Mouse (Mus musculus): Measurements from ENCODE around the gene B3gnt9.

B3gnt9 gene

DNA sequence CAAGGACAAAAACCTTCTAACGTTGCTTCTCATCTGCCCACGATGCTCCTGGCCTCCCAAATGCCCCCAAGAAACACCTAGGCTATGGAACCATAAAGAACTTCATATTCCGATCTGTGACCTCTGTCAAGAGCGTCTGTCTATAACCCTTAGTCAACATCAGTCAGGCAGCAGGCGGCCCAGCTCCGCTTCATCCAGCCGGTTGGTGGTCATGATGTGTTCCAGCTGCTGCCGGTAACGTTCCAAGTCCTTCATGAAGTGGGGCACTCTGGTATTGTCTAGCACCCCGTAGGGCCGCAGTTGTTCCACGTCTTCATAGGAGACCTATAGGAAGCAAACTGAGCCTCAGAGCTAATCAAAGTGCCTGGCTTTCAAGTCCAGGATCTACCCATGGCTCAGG lies 26.9 kb upstream of the B3gnt9 start:
- no peak for DNase-seq

DNA sequence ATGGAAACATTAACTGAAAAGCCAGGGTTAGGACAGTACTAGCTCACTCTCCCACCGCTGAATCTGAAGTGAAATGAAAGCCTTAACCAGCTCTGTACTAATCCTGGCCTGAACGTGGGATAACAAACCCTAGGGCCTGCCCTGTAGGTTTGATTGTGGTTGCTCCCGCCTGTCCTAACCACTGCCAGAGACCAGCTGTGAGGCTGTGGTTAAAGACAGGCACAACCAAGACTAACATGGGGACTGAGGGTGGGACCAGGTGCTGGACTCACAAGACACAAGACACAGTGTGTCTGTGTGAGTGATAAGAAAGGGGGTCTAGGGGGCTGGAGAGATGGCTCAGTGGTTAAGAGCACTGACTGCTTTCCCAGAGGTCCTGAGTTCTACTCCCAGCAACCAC lies 25.6 kb upstream of the B3gnt9 start:
- DNase-seq, result no peak

DNA sequence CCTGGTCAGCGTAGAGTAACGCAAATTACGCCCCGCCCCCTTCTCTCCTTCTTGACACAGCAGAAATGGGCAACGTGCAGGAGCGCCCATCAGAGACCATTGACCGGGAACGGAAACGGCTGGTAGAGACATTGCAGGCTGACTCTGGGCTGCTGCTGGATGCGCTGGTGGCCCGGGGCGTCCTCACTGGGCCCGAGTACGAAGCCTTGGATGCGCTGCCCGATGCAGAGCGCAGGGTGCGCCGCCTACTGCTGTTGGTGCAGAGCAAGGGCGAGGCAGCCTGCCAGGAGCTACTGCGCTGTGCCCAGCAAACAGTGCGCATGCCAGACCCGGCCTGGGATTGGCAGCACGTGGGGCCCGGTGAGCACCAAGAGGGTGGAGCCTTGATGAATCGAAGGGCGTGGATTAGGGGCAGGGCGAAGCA lies 24.0 kb upstream of the B3gnt9 start:
- DNase-seq, result peak; percentile 62

DNA sequence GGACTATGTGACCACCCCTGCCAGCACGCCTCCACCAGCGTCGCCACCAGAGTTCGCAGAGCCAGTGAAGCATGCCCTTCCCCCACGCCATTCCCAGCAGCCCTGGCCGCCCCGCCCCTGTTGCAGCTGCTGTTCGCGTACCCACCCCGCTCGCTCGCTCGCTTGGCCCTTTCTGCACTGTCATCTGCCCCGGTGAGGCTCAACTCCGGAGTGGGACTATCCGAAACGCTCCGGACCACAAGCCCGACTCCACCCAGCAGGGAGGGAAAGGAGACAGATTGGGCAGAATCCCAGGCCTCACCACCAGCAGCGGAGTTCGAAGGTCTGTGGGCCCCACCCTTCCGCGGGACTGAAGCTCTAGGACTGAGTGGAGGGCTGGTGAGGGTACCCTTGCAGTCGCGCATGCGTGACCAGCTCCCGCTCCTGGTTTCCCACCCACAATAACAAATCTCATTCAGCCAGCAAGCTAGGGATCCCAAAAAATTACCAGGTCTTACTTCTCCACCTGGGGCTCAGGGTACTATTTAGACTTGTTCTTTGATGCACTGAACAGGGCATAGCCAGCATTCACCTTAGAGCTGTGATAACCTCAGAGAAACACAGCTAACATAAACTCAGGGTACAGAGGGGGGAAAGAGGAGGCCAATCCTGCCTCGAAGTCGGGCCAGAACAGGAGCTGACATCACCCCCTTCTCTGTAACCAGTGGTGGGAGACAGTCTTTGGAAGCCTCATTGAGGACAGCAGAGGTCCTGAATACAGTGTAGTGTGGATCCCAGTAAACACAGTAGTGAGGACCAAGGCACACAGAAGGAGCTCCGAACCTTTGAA lies 21.6 kb upstream of the B3gnt9 start:
- peak; percentile 69 for DNase-seq

DNA sequence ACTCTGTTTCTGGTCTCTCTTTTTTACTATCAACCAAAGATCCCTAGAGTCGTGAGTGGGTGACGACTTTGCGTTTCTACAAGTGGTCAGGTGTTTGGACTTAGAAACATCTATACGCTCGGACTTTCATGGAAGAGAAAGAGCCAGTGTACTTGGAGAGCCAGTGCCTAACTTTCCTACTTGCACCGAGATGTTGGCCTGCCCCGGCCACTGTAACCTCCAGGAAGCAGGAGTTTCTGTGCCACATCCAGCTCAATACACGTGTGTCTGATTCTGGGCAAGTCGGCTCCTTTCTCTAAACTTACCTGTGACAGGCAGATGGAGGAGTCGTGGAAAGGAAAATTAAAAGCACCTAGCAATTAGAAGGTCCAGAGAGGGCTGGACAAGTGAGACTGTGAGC lies 20.9 kb upstream of the B3gnt9 start, which contains the start of gene Nol3:
Gene Nol3 (plus strand): TSS at position 301 of the 400 bp plus-strand sequence.
- DNase-seq, result no peak

DNA sequence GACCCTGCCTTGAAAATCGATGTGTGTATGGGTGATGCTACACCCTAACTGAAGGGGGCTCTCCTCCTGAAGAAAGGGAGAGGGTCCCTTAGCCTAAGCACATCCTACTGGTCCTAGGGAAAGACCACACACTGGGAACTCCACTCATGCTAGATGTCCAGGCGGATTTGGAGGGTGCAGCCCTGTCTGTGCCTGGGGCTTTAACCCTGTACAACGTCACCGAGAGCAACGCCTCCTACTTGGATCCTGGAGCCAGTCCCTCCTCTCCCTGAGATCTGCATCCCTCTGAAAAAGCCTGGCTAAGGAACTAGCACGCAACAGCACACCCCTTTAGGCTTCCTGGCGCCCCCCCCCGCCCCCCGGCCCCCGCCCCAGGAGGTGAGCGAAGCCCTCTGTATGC lies 20.4 kb upstream of the B3gnt9 start:
- DNase-seq, result no peak

DNA sequence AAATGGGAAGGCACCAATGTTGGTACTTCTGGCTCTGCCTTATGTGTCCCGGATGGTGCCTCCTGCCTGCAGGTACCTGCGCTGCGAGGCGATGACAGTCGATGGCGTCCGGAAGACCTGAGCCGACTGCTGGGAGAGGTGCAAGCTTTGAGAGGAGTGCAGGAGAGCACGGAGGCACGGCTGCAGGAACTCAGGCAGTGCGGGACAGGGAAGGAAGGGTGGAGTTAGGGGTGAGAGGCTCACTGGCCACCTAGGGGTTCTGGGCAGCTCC lies 15.9 kb upstream of the B3gnt9 start:
- DNase-seq, result no peak

DNA sequence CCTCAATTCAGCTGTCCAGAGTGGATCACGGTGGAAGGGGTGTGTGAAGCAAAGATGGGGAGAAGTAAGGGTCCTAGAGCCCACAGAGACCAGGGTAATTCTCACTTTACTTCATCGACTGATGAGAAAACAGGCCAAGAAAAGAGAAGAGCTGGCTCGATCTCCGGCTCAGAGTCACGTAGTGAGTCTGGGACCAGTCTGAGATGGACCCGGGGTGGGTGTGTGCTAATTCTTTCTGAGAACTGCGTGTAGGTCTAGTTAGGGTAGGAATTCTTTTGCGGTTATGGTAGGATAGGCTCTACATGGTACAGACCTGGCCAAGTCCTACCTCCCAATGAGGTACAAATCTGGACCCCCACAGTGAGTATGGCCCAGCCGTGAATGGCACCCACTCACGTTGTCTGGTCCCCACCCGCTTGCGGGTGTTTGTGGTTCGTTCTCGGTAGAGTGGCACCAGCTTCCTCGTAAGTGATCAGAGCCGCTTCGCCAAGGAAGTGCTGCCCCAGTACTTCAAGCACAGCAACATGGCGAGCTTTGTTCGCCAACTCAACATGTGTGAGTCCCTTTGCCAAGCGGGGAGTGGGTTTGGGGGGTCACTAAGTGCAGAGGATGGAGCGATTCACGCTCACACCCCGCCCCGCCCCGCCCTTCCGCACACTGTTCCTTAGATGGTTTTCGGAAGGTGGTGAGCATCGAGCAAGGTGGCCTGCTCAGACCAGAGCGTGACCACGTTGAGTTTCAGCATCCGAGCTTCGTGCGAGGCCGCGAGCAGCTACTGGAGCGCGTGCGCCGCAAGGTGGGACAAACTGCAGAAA lies 15.4 kb upstream of the B3gnt9 start:
- DNase-seq, result no peak

DNA sequence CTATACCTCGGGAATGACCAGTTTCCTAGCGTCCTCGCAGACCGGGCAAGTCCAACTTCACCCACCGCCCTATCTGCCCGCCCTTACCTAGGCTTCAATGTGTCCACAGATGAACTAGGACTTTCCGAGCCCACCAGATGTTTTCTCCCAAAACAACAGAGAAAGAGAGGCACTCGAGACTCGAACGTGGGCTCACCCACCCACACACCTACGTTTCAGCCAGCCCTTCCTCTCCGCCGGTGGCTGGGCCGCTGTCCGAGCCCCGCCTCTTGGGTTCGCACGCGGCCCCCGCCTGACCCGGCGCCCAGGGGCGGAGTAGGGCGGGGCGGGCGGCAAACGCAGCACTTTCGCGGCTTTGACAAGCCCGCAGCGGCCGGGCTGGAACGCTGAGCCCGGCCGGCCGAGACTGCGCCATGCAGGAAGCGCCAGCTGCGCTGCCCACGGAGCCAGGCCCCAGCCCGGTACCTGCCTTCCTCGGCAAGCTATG lies 14.6 kb upstream of the B3gnt9 start, which contains the start of gene Hsf4:
Gene Hsf4 (plus strand): TSS at position 341 of the 487 bp plus-strand sequence.
- no peak for DNase-seq

DNA sequence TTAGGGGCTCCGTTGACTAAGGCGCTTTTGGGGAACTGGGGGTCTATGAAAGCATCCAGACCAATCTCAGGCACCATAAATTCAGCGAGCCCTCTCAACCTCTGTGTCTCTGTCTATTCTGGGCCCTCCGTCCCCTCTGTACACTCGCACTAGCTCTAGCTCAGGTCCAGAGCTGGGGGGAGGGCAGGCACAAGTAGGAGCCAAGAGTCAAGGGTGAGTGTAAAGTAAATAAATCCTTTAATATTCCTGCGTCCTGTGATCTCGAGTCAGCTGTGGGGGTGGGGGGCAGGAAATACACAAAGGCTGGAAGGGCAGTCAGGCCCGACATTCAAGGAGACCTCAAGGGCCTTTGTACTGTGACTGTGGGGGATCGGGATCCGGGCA lies 14.1 kb upstream of the B3gnt9 start:
- DNase-seq, result no peak

DNA sequence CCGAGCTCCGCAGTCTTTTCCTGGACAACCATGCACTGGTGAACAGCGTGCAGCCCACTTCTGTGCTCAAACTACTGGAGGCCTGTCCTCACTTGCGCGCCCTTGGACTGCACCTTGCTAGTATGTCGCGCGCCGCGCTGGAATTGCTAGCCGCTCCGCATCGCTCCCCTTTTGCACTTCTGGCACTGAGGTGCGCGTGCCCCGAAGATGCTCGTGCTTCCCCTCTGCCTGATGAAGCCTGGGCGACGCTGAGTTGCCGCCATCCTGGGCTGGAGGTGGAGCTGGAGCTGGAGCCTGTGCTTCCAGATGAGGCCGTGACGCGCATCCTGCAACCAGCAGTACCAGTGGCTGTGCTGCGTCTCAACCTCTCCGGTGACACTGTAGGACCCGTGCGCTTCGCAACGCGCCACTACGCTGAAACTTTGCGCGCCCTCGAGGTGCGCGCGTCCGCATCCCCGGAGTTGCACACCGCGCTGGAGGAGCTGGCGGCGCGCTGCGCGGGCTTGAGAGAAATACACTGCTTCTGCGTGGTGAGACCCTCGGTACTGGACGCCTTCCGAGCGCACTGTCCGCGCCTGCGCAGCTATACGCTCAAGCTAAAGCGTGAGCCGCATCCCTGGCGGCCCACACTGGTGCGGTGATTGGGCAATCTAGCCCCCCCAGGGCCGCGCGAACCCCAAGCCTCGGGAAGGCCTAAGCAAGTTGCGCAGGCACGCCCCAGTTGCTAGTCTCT lies 13.6 kb upstream of the B3gnt9 start:
- DNase-seq, result no peak

DNA sequence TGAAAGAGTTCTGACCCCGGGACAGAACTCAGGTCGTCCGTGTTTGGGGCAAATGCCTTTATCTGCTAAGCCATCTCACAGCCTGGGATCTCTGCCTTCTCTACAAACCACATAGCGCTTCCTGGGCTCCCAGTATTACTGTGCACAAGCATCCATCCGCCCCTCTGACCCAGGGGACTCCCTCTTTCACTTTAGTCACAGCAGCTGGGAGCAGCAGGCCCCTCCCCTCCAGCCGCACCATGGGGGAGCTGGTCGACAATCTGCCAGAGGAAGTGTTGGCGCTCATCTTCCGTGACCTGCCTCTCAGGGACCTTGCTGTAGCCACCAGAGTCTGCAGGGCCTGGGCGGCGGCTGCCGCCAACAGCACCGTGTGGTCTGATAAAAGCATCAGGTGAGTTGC lies 11.8 kb upstream of the B3gnt9 start:
- DNase-seq, result no peak

DNA sequence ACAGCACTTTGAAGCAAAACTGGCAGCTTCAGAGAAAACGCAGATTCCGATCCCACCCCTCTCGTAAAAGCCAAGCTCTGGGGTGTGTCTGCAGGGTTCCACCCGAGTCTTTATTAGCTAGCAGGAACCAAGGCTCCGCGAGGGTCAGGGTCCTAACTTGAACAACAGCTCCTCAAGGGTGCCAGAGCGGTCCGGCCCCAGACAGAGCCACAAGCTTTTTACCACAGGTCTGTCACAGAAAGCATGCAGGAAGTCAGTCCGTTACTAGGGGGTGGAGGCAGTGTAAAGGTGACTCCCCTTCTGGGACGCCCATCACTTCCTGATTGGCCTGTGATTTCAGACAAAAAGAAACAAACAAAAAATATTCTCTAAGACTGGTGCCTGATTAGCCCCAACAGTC lies 10.2 kb upstream of the B3gnt9 start:
- no peak for DNase-seq

DNA sequence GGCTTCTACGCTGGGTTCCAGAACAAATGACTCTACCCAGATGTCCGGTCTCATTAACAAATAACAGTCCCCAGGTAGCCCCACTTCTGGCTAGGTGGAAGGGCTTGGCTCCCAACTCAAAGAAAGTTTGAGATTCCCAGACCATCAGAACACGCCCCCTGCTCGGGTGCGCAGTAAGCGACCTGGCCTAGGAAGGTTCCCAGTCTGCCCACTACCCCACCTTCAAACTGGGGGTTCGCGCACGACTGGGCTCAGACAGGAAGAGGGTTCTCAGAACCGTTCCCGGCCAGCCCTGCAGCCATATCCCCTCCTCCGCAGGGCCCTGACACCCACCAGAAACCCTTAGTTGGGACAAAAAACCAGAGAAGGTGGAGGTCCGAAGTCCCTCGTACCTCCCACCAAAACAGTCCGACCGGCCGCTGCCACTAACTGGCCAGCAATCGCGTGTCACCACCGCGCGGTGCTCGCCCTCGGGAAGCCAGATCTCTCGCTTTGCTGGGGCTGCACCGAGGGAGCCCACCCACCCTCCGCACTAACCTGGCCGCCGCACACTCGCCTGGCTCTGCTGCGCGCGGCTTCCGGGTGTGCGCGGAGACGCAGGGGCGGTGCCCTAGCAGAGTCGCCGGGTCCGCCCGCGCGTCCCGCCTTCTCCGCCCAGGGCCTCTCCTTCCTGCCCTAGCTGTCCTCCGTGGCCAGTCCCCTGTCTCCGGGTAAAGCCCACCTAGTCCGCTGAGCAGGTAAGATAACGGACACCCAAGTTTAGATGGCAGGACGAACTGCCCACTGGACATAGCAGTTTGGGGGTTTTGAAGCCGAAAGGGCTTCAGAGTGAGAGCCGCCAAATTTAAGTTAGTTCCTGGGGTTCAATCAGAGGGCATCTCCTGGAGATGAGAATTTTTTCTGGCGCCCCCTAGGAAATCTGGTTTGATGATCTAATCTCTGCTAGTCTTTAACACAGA lies 9.3 kb upstream of the B3gnt9 start, which contains the start of the genes Tradd and Fbxl8:
Gene Tradd (minus strand): TSS at position 586 of the 959 bp plus-strand sequence.
Gene Fbxl8 (plus strand): TSS at position 625 of the 959 bp plus-strand sequence.
- peak; percentile 84 for DNase-seq

DNA sequence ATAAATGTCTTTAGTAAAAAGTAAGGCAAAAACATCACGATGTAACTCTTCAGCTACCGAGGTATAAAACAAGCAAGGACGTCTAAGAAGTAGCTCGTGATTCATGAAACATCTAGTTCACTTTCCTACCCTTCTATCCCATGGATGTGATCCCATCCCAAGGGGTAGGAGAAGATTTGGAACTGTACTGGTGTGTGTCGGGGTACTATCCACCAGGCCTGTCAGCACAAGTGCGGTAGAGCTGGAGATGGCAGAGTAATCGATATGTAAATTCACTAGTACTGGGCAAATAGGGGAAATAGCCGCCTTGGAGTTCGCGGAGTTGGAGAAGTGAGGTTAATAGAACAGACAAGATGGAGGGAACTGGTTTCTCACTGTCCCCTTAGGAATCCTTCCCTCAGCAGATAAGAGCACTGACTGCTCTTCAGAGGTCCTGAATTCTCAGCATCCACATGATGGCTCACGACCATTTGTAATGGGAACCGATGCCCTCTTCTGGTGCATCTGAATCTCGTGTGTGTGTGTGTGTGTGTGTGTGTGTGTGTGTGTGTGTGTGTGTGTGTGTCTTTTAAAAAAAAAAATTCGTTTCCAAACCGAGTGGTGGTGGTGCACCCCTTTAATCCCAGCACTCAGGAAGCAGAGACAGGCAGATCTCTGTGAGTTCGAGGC lies 8.4 kb upstream of the B3gnt9 start:
- DNase-seq, result no peak

DNA sequence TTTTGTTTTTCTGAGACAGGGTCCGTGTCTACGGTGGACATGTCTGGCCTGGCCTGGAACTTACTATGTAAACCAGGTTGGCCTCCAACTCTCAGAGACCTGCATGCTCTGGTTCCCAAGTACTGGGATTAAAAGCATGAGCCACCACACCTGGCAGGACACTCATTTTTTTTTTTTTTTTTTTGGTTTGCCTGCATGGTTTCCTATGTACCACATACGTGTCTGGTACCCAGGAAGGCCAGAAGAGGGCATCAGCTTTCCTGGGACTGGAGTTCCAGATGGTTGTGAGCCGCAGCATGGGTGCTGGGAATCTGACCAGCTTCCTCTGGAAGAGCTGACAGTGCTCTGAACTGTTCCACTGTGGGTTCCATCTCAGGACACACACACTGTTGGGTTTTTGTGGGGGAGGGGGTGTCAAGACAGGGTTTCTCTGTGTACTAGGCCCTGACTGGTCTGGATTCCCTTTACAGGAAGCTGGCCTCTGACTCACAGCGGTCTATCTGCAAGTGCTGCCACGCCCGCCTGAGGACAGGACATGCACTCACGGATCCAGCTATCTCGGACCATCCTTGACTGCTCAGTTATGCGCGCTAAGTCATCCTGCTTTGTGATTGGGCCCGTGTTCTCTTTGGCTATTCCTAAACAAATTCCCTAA lies 6.5 kb upstream of the B3gnt9 start:
- DNase-seq, result peak; percentile 42

DNA sequence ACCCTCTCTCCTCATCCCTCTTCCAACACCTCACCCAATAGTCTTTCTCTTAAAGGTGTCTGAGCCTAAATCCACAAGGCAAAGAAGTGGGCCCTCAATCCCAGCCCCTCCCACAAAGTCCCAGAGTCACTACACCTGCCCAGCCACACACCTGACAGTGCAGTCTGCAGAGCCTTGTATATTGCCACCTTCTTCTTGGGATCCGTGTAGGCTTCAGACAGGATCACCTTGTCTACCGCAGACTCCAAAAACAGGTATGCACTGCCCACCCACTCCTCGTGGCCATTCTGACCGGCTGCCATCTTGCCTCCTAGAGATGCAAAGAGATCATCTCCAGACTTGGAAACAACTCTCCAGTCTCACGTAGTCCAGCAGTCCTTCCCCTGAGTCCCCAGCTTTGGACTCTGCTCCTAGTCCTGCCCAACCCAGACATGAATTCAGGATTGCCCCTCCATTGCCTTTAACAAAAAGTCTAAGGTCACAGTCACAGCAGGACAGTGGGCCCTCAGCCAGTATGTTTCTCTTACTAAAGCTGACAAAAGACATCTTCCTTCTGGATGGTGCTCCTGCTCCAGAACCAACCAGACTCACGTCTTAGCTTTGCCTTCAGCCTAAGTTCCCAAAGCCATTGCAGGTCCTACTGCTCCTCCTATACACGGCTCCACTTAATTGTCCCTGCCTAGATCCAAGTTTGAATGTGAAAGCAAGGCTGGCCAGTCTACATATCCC lies 5.6 kb upstream of the B3gnt9 start:
- DNase-seq, result no peak

DNA sequence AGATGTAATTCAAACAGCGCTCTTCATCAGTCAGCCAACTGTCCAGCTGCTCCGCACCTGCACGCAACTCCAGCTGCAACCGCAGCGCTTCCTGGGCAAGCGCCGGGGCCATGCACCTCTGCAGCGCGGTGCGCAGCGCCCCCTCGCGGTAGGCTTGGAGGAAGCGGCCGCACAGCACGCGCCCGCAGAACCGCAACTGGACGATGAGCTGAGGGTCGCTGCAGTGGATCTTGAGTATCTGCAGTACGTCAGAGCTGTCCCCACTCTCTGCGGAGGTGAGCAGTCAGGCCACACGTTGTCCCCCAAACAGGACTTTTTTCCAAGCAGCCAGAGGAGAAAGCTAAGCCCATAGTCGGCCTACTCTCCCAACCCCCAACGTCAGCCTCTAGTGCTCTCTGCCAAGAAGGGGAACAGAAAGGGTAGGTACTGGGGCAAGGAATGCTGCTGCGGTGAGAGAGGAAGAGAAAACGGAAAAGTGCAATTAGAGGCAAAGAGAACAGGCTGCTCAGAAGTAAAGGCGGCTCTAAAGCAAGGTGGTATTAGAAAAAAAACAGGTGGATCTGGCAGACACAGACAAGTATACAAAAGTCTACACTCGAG lies 4.9 kb upstream of the B3gnt9 start:
- peak; percentile 81 for DNase-seq

DNA sequence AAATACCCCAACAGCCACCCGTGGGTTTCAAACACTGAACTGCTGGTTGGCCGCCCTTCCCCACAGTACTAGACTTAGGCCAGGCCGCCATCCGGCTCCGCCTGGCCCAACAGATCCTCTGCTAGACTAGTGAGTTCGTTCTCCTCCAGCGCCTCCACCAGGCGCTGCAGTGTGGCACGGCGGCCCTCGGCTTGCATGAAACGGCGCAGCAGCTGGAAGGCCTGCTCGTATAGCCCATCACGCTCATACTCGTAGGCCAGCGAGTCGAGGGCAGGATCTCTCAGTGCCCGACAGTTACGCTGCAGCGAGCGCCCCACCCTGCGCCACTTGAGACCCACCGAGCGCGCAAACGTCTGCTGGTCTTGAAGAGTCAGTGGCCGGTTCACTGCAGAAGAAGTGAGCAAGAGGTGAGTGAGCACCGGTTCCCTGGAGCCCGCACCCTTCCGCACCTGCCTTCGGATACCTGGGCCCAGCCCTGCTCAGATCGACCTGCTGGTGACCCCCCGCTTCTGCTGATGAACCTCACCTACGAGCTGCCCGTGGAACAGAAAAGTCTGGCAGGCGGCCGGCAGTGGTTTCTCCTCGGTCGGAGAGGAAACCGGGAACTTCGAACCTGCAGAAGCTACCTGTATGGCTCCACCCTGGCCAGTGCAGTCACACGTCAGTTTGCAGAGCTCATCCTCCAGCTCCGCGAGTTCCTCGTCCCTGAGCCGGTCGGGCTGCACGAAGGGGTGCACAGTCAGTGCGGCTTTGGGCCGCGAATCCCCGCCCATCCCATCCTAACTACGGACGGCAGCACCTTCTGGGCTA lies 4.2 kb upstream of the B3gnt9 start:
- peak; percentile 44 for DNase-seq

Measured in liver (tissue).